Mouse (Mus musculus) limb, embryonic 11.5 days (tissue): ENCODE data around the gene Thoc7. TPM values are rescaled to one million over a fixed set of nuclear protein-coding genes. Genes with fewer than 3 reads are reported as not detected.
A peak's percentile ranks its signal among the peaks of the same experiment; 100 is the strongest.

ENCODE experiments used
- ATAC-seq: fragments of 200-750 bp; cut with Nextera tagmentation; 2 replicates; pipeline ENCODE4 v1.8.0; 2017; ENCODE audit warnings: low read depth; ENCODE audit not compliant: insufficient number of reproducible peaks, low FRiP score, low TSS enrichment
- DNase-seq: peaks from one replicate; pipeline ENCODE4 v3.0.0-alpha.2; 2015; ENCODE audit warnings: low spot score
- H3K27ac ChIP-seq: fragments of 300-500 bp; sonication (generic); replicated peaks from 2 replicates; pipeline ENCODE4 v1.5.1; 2014; ENCODE audit warnings: low read depth, mild to moderate bottlenecking, low read length
- H3K27me3 ChIP-seq: fragments of 300-500 bp; sonication (generic); 2 replicates; pipeline ENCODE4 v1.6.1; 2014; ENCODE audit warnings: mild to moderate bottlenecking, low read length, mixed read lengths; ENCODE audit not compliant: control insufficient read depth, insufficient read depth
- H3K36me3 ChIP-seq: fragments of 300-500 bp; sonication (generic); 2 replicates; pipeline ENCODE4 v1.6.1; 2014; ENCODE audit warnings: mild to moderate bottlenecking, low read length, moderate library complexity, mixed read lengths; ENCODE audit not compliant: control insufficient read depth, insufficient read depth
- H3K4me1 ChIP-seq: fragments of 300-500 bp; sonication (generic); 2 replicates; pipeline ENCODE4 v1.6.1; 2014; ENCODE audit warnings: low read length, mixed read lengths; ENCODE audit not compliant: control insufficient read depth, insufficient read depth
- H3K4me2 ChIP-seq: fragments of 300-500 bp; sonication (generic); 2 replicates; pipeline ENCODE4 v1.6.1; 2014; ENCODE audit warnings: low read depth, mild to moderate bottlenecking, moderate library complexity; ENCODE audit not compliant: severe bottlenecking
- H3K4me3 ChIP-seq: fragments of 300-500 bp; sonication (generic); 2 replicates; pipeline ENCODE4 v1.5.1; 2014; ENCODE audit warnings: low read depth, low read length
- H3K9ac ChIP-seq: fragments of 300-500 bp; sonication (generic); 2 replicates; pipeline ENCODE4 v1.6.1; 2014; ENCODE audit warnings: mild to moderate bottlenecking, low read length
- H3K9me3 ChIP-seq: fragments of 300-500 bp; sonication (generic); 2 replicates; pipeline ENCODE4 v1.6.1; 2016; ENCODE audit warnings: low read length; ENCODE audit not compliant: control insufficient read depth
- WGBS: fragments of 180-500 bp; shearing (Covaris S2); extraction: QIAGEN DNeasy Blood & Tissue Kit; methylation state at CpG from one replicate; pipeline ENCODE4 v1.1.7; 2014; 5-methylcytosine and 5-hydroxymethylcytosine counted together
- polyA plus RNA-seq: library from polyadenylated mRNA; unstranded; fragments of >200 nt; fragmentation: Nextera tagmentation; extraction: Ambion mirVana; gene quantifications from 2 replicates; pipeline ENCODE4 v1.2.1, GENCODE M21; 2014

Gene Thoc7
- polyA plus RNA-seq, 1 experiment from 2014 or later, result 260 TPM

GRCm38 (mm10) chr14:13977498-13977897 lies 15.8 kb upstream of the Thoc7 start:
- Histone ChIP-seq H3K4me2 (no peak overlapping the region), H3K4me1 (no peaks in the 10 kb centered on the region), H3K36me3 (no peaks in the 10 kb centered on the region), H3K27me3 (no peaks in the 10 kb centered on the region), H3K4me3 (no peak overlapping the region), H3K27ac (no peak overlapping the region), H3K9ac (no peak overlapping the region), H3K9me3 (no peaks in the 10 kb centered on the region)
- ATAC-seq (no peak), DNase-seq (no peak)
- WGBS, result 66% methylated on average over 1 of the region's 1 CpGs

- Histone ChIP-seq H3K27ac (no peak overlapping the region), H3K36me3 (no peaks in the 10 kb centered on the region), H3K4me2 (no peak overlapping the region), H3K4me1 (0 out of 2 replicates have a peak, but pooled peaks cover 2% of the 10 kb centered on the region), H3K9me3 (no peaks in the 10 kb centered on the region), H3K27me3 (no peaks in the 10 kb centered on the region), H3K4me3 (no peak overlapping the region), H3K9ac (no peak overlapping the region)
- DNase-seq (no peak), ATAC-seq (no peak)
- WGBS, result 51% methylated on average over 6 of the region's 6 CpGs
Measured at GRCm38 (mm10) chr14:13971644-13972234, 10.1 kb upstream of the Thoc7 start.

- WGBS, result 60% methylated on average over 3 of the region's 3 CpGs
- H3K36me3 ChIP-seq, result no peaks in the 10 kb centered on the region
- no peak overlapping the region for H3K4me2 ChIP-seq
Measured at GRCm38 (mm10) chr14:13970513-13970912, 8.9 kb upstream of the Thoc7 start.

GRCm38 (mm10) chr14:13968476-13968875 lies 6.8 kb upstream of the Thoc7 start:
- Histone ChIP-seq H3K4me1 (0 out of 2 replicates have a peak, but pooled peaks cover 2% of the 10 kb centered on the region), H3K4me3 (no peak overlapping the region), H3K36me3 (no peaks in the 10 kb centered on the region), H3K4me2 (no peak overlapping the region), H3K27ac (no peak overlapping the region), H3K27me3 (no peaks in the 10 kb centered on the region), H3K9me3 (no peaks in the 10 kb centered on the region), H3K9ac (no peak overlapping the region)
- no peak for ATAC-seq
- WGBS, result 67% methylated on average over 5 of the region's 5 CpGs
- no peak for DNase-seq

More at GRCm38 (mm10) chr14:13970513-13970912, 8.9 kb upstream of the Thoc7 start:
- H3K4me1 ChIP-seq, result 0 out of 2 replicates have a peak, but pooled peaks cover 2% of the 10 kb centered on the region
- no peak for ATAC-seq
- no peak overlapping the region for H3K9ac ChIP-seq
- H3K4me3 ChIP-seq, result no peak overlapping the region
- no peaks in the 10 kb centered on the region for H3K27me3 ChIP-seq
- no peaks in the 10 kb centered on the region for H3K9me3 ChIP-seq
- no peak overlapping the region for H3K27ac ChIP-seq
- no peak for DNase-seq

- no peak overlapping the region for H3K4me3 ChIP-seq
- DNase-seq (no peak), ATAC-seq (no peak)
- no peaks in the 10 kb centered on the region for H3K27me3 ChIP-seq
- no peak overlapping the region for H3K27ac ChIP-seq
- H3K9me3 ChIP-seq, result no peaks in the 10 kb centered on the region
- H3K4me1 ChIP-seq, result 0 out of 2 replicates have a peak, but pooled peaks cover 2% of the 10 kb centered on the region
- H3K9ac ChIP-seq, result no peak overlapping the region
- no peaks in the 10 kb centered on the region for H3K36me3 ChIP-seq
- H3K4me2 ChIP-seq, result no peak overlapping the region
- 48% methylated on average over 1 of the region's 1 CpGs for WGBS
Measured at GRCm38 (mm10) chr14:13967607-13968006, 6.0 kb upstream of the Thoc7 start.

- no peaks in the 10 kb centered on the region for H3K9me3 ChIP-seq
- DNase-seq (no peak), ATAC-seq (no peak)
- H3K27me3 ChIP-seq, result no peaks in the 10 kb centered on the region
- H3K9ac ChIP-seq, result no peak overlapping the region
- H3K4me3 ChIP-seq, result no peak overlapping the region
- no peaks in the 10 kb centered on the region for H3K4me1 ChIP-seq
- H3K36me3 ChIP-seq, result no peaks in the 10 kb centered on the region
- 76% methylated on average over 1 of the region's 1 CpGs for WGBS
- no peak overlapping the region for H3K4me2 ChIP-seq
- no peak overlapping the region for H3K27ac ChIP-seq
Measured at GRCm38 (mm10) chr14:13963527-13963926, 1.9 kb upstream of the Thoc7 start.

- no peak for ATAC-seq
- Histone ChIP-seq H3K4me3 (no peak overlapping the region), H3K36me3 (no peaks in the 10 kb centered on the region), H3K9me3 (no peaks in the 10 kb centered on the region), H3K4me1 (no peaks in the 10 kb centered on the region), H3K9ac (no peak overlapping the region), H3K27ac (no peak overlapping the region), H3K27me3 (no peaks in the 10 kb centered on the region), H3K4me2 (no peak overlapping the region)
- no peak for DNase-seq
- 92% methylated on average over 6 of the region's 6 CpGs for WGBS
Measured at GRCm38 (mm10) chr14:13962476-13962875, 824 bp upstream of the Thoc7 start.

- Histone ChIP-seq H3K4me2 (peak overlapping the region; percentile 40), H3K36me3 (no peaks in the 10 kb centered on the region), H3K4me1 (no peaks in the 10 kb centered on the region), H3K27me3 (no peaks in the 10 kb centered on the region), H3K9ac (peak overlapping the region; percentile 99), H3K9me3 (no peaks in the 10 kb centered on the region), H3K27ac (peak overlapping the region; percentile 81), H3K4me3 (peak overlapping the region; percentile 77)
- ATAC-seq (peak; percentile 84), DNase-seq (peak; percentile 78)
- WGBS, result under 1% methylated on average over 55 of the region's 75 CpGs
Measured at GRCm38 (mm10) chr14:13960482-13961325, 948 bp downstream of the Thoc7 start.
